Mouse (Mus musculus) megakaryocyte-erythroid progenitor cell, adult 5 weeks (primary cell): ENCODE measurements around the gene Fam47e. TPM values are rescaled to one million over a fixed set of nuclear protein-coding genes. Genes with fewer than 3 reads are reported as not detected.

Experiments used
- polyA plus RNA-seq: library from polyadenylated mRNA; stranded (reverse); fragments of >175 nt; gene quantifications from 2 replicates; pipeline ENCODE4 v1.2.3, GENCODE M21; 2012

The Fam47e gene
- polyA plus RNA-seq, result not detected in 2 replicates

GRCm38 (mm10) chr5:92554891-92555511 is at the start of gene Fam47e:
Gene Fam47e (plus strand): TSS chr5:92555069.

GRCm38 (mm10) chr5:92506733-92507132 is 48.1 kb upstream of the Fam47e start, which contains the start of gene Scarb2:
Gene Scarb2 (minus strand): TSS chr5:92506833.

GRCm38 (mm10) chr5:92602691-92603690 is 48.1 kb downstream of the Fam47e start, which contains the start of gene Stbd1:
Gene Stbd1 (plus strand): TSS chr5:92603041.

Other genes with a start within 250 kb of the Fam47e start
- gene Sdad1, start 244.6 kb upstream of the Fam47e start, polyA plus RNA-seq, result 31.9 and 33.4 TPM in 2 replicates
- 0.42 and 0.71 TPM in 2 replicates for gene Cxcl9, start 227.0 kb upstream of the Fam47e start, polyA plus RNA-seq
- gene Art3, start 223.2 kb upstream of the Fam47e start, polyA plus RNA-seq, result not detected in 2 replicates
- gene Cxcl10, start 206.2 kb upstream of the Fam47e start, polyA plus RNA-seq, result 3.6 and 4.4 TPM in 2 replicates
- gene Nup54, start 119.8 kb upstream of the Fam47e start, polyA plus RNA-seq, result 13.2 and 13.7 TPM in 2 replicates
- 7.1 and 7.2 TPM in 2 replicates for gene Scarb2, start 48.2 kb upstream of the Fam47e start, polyA plus RNA-seq
- gene Stbd1, start 48.0 kb downstream of the Fam47e start, polyA plus RNA-seq, result 0.22 and 0.43 TPM in 2 replicates
- gene Ccdc158, start 120.2 kb downstream of the Fam47e start, polyA plus RNA-seq, result 0.85 and 0.92 TPM in 2 replicates
- gene Shroom3, start 128.4 kb downstream of the Fam47e start, polyA plus RNA-seq, result 0.10 and 0.26 TPM in 2 replicates